Mouse (Mus musculus) heart, embryonic 13.5 days (tissue): Measurements from ENCODE around the gene Tmc7. TPM values are rescaled to one million over a fixed set of nuclear protein-coding genes. Genes with fewer than 3 reads are reported as not detected.
A peak's percentile ranks its signal among the peaks of the same experiment; 100 is the strongest.

Experiments used
- ATAC-seq: fragments of 200-750 bp; cut with Nextera tagmentation; 2 replicates; pipeline ENCODE4 v1.8.0; 2017; ENCODE audit warnings: moderate TSS enrichment; ENCODE audit not compliant: insufficient number of reproducible peaks, low FRiP score, low TSS enrichment; ENCODE audit errors: extremely low read depth
- H3K27ac ChIP-seq: fragments of 300-500 bp; sonication (generic); replicated peaks from 2 replicates; pipeline ENCODE4 v1.5.1; 2015; ENCODE audit warnings: moderate library complexity, mild to moderate bottlenecking, inconsistent platforms
- H3K27me3 ChIP-seq: fragments of 300-500 bp; sonication (generic); replicated peaks from 2 replicates; pipeline ENCODE4 v1.6.1; 2015; ENCODE audit warnings: mild to moderate bottlenecking, inconsistent platforms
- H3K36me3 ChIP-seq: fragments of 300-500 bp; sonication (generic); 2 replicates; pipeline ENCODE4 v1.6.1; 2015; ENCODE audit warnings: mild to moderate bottlenecking, inconsistent platforms
- H3K4me1 ChIP-seq: fragments of 300-500 bp; sonication (generic); 2 replicates; pipeline ENCODE4 v1.6.1; 2015; ENCODE audit warnings: inconsistent platforms
- H3K4me2 ChIP-seq: fragments of 300-500 bp; sonication (generic); 2 replicates; pipeline ENCODE4 v1.6.1; 2015; ENCODE audit warnings: inconsistent platforms, mild to moderate bottlenecking, moderate library complexity
- H3K4me3 ChIP-seq: fragments of 300-500 bp; sonication (generic); 2 replicates; pipeline ENCODE4 v1.5.1; 2015; ENCODE audit warnings: moderate library complexity, mild to moderate bottlenecking, inconsistent platforms
- H3K9ac ChIP-seq: fragments of 300-500 bp; sonication (generic); 2 replicates; pipeline ENCODE4 v1.6.1; 2015; ENCODE audit warnings: inconsistent platforms, mild to moderate bottlenecking, moderate library complexity
- H3K9me3 ChIP-seq: fragments of 300-500 bp; sonication (generic); 2 replicates; pipeline ENCODE4 v1.6.1; 2016; ENCODE audit warnings: inconsistent platforms
- WGBS: fragments of 180-500 bp; shearing (Covaris S2); methylation state at CpG from one replicate; pipeline ENCODE4 v1.1.7; 2015; ENCODE audit warnings: mixed read lengths; 5-methylcytosine and 5-hydroxymethylcytosine counted together
- polyA plus RNA-seq: library from polyadenylated mRNA; unstranded; fragments of >200 nt; fragmentation: Nextera tagmentation; extraction: Ambion mirVana; gene quantifications from 2 replicates; pipeline ENCODE4 v1.2.1, GENCODE M21; 2015

The Tmc7 gene
- polyA plus RNA-seq, 1 experiment from 2014 or later = 1.2 TPM

DNA sequence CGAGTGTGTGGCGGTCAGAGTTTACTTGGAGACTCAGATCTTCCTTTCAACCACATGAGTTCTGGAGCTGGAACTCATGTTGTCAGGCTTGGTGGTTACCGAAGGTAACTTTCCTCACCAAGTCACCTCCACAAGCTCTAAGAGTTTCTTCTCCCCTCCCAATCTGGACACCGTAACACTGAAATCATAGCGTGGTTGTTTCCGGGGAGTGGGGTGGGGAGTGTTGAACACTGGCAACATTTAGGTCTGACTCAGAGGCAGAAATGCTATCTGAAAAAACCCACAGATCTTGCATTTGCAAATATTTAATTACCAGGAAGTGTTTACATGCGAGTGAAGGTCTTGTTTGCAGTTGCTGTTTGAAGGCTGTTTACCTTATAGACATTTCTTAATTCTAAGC, 25.3 kb upstream of the Tmc7 start:
- no peak overlapping the region for H3K4me3 ChIP-seq
- no peak overlapping the region for H3K9ac ChIP-seq
- H3K4me2 ChIP-seq = no peak overlapping the region
- H3K27me3 ChIP-seq = peaks cover 29% of the 10 kb centered on the region
- no peak overlapping the region for H3K27ac ChIP-seq
- H3K36me3 ChIP-seq = no peaks in the 10 kb centered on the region
- 86% methylated on average over 7 of the region's 7 CpGs for WGBS
- ATAC-seq = no peak
- 0 out of 2 replicates have a peak, but pooled peaks cover 5% of the 10 kb centered on the region for H3K9me3 ChIP-seq
- no peaks in the 10 kb centered on the region for H3K4me1 ChIP-seq

DNA sequence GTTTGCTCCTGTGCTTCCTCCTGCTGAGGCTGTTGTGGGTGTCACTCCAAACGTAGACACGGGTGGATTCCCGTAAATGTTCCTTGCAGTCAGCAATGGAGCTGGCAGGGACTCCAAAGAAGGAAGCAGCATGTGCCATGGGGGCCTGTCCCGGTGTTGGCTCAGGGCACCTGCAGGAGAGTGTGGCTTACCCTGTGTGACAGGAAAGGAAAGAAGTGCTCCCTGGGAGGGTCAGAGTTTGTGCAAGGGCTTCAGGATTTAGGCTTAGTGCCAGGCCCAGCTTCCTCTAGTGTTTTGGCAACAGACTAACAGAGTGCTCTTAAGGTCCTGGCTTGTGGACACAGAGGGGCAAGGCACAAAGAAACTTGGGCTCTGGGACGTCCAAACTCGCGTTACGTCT, 20.3 kb upstream of the Tmc7 start:
- Histone ChIP-seq H3K9ac (no peak overlapping the region), H3K9me3 (0 out of 2 replicates have a peak, but pooled peaks cover 5% of the 10 kb centered on the region), H3K27ac (no peak overlapping the region), H3K4me3 (no peak overlapping the region), H3K4me1 (no peaks in the 10 kb centered on the region), H3K27me3 (peaks cover 26% of the 10 kb centered on the region), H3K4me2 (no peak overlapping the region), H3K36me3 (no peaks in the 10 kb centered on the region)
- ATAC-seq = no peak
- WGBS = 80% methylated on average over 8 of the region's 8 CpGs

DNA sequence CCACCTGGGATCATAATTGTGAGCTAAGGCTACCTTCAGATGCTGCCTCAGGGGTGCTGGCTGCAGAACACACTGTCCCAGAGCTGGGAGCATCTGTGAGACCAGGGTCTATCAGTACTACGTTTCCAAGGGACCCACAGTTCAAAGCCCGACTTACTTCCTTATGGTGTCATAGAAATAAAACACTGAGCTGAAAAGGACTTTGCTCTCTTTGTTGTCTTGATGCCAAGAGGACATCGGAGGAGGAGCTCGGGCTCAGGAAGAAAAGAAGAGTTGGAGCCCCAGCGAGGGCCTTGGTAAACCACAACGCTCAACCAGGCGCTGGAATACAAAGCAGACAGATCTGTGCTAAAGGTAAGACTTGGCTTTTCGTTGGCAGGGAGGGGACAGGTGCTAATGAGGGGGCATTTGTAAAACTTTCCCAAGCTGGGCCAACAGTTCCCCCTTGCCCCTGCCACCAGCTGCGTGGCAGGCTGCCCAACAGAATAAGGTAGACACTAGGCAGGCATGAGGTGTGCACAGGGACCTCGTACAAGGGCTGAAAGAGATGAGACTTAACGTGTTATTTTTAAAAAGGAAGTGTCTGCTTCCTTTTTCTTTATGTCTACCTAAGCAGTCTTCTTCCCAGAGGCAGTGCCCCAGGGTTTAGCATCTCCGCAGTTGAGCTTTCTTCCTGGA, 15.6 kb upstream of the Tmc7 start:
- no peaks in the 10 kb centered on the region for H3K9me3 ChIP-seq
- no peak for ATAC-seq
- H3K36me3 ChIP-seq = no peaks in the 10 kb centered on the region
- no peak overlapping the region for H3K9ac ChIP-seq
- peaks cover 5% of the 10 kb centered on the region; the same call in 1 of the 2 replicates for H3K4me1 ChIP-seq
- peaks cover 70% of the 10 kb centered on the region for H3K27me3 ChIP-seq
- no peak overlapping the region for H3K27ac ChIP-seq
- WGBS = 71% methylated on average over 12 of the region's 12 CpGs
- no peak overlapping the region for H3K4me3 ChIP-seq
- no peak overlapping the region for H3K4me2 ChIP-seq

DNA sequence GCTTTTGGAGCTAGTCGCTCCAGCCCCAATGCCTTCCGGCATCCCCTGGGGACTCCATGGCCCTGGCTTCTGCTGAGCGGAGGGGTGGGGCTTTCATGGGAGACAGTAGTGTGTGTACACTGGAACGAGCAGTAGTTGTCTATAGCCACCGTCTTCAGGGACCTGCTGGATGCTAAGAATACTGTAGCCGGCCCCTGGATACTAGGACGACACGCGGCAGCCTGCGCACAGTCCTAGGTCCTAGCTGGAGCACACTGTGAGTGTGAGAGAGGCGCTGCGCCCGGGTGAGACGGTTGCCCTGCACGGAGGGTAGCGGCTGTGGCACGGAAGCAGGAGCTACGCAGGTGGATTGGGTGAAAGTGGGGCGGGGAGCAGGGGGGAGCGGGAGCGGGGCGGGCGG, 12.7 kb upstream of the Tmc7 start, which contains the start of gene Tmc5:
Gene Tmc5, plus strand, starts transcription at position 97 of the 400 bp plus-strand sequence.
- Histone ChIP-seq H3K9me3 (no peaks in the 10 kb centered on the region), H3K9ac (peak within 1 kb of the TSS; percentile 40; the same call in 1 of the 2 replicates), H3K4me3 (peak within 1 kb of the TSS; percentile 35), H3K27me3 (peaks cover 95% of the 10 kb centered on the region), H3K36me3 (no peaks in the 10 kb centered on the region), H3K27ac (no peak within 1 kb of the TSS), H3K4me2 (peak within 1 kb of the TSS; percentile 63), H3K4me1 (peaks cover 23% of the 10 kb centered on the region)
- 7% methylated on average over 21 of the region's 23 CpGs for whole genome bisulfite sequencing
- no peak for ATAC-seq

DNA sequence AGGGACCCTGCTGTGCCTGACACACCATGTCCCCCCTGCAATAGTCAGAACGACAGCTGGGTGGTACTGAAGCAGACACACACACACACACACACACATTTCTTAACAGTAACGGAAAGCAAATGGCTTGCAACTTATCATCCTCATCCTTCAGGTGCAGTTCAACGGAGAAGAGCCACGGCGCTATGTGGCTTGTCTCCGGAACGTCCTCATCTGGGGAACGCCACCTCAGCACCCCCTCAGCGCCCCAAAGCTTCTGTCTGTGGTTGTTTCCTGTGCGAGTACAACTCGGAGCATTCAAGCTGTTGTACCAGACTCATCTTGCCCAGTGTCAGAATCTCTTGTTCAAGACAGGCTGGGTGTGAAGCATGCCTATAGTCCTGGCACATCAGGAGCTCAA, 11.7 kb upstream of the Tmc7 start:
- Histone ChIP-seq H3K36me3 (no peaks in the 10 kb centered on the region), H3K4me2 (no peak overlapping the region), H3K27me3 (peaks cover 97% of the 10 kb centered on the region), H3K9ac (no peak overlapping the region), H3K4me1 (peaks cover 23% of the 10 kb centered on the region), H3K27ac (no peak overlapping the region), H3K4me3 (no peak overlapping the region), H3K9me3 (no peaks in the 10 kb centered on the region)
- WGBS = 71% methylated on average over 11 of the region's 11 CpGs
- no peak for ATAC-seq

DNA sequence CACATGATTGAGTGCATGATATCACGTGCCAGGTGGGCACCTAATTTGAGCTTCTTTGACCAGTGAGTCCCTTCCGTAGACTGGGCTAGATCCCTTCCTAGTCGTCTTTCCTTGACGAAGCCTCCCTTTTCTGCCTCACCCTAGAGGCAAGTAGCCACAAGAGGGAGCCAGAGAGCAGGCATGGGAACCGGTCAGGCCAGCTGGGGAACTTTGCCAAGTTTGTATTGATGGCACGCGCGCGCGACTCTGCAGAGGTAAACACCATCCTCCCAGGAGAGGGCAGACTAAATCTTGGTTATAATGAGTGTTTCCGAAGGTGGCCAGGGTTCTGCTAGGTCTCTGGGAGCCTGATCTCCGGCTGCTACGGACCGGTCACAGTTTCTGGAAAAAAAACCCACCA, 10.7 kb upstream of the Tmc7 start:
- no peaks in the 10 kb centered on the region for H3K36me3 ChIP-seq
- no peaks in the 10 kb centered on the region for H3K9me3 ChIP-seq
- peaks cover 88% of the 10 kb centered on the region for H3K27me3 ChIP-seq
- 2% methylated on average over 14 of the region's 14 CpGs for WGBS
- H3K9ac ChIP-seq = 0 out of 2 replicates have a peak overlapping the region, but pooled peaks have one; percentile 24
- ATAC-seq = no peak
- H3K4me2 ChIP-seq = peak overlapping the region; percentile 59
- H3K4me3 ChIP-seq = peak overlapping the region; percentile 21; the same call in 1 of the 2 replicates
- H3K27ac ChIP-seq = no peak overlapping the region
- H3K4me1 ChIP-seq = peaks cover 23% of the 10 kb centered on the region

DNA sequence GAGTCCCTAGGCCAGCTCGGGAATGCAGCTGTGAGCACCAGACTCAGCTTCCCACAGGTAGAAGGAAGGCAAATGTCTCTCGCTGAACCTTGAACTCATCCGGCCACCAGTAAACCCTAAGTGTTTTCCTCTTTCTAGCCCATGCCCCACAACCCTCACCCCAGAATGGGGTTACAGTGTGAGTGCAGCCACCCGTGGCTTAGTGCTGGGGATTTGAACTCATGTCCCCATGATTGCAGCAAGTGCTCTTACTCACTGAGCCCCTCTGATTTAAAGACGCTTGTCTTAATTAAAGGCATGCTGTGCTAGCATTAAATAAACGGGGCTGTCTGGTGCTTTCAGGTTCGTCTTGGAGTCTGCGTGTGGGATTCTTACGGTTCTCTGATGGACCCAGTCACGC, 10.1 kb upstream of the Tmc7 start:
- Histone ChIP-seq H3K27ac (no peak overlapping the region), H3K9ac (no peak overlapping the region), H3K36me3 (no peaks in the 10 kb centered on the region), H3K9me3 (no peaks in the 10 kb centered on the region), H3K4me1 (peaks cover 23% of the 10 kb centered on the region), H3K27me3 (peaks cover 82% of the 10 kb centered on the region), H3K4me3 (peak overlapping the region; percentile 21; the same call in 1 of the 2 replicates), H3K4me2 (peak overlapping the region; percentile 59)
- ATAC-seq = no peak
- 24% methylated on average over 10 of the region's 10 CpGs for WGBS

DNA sequence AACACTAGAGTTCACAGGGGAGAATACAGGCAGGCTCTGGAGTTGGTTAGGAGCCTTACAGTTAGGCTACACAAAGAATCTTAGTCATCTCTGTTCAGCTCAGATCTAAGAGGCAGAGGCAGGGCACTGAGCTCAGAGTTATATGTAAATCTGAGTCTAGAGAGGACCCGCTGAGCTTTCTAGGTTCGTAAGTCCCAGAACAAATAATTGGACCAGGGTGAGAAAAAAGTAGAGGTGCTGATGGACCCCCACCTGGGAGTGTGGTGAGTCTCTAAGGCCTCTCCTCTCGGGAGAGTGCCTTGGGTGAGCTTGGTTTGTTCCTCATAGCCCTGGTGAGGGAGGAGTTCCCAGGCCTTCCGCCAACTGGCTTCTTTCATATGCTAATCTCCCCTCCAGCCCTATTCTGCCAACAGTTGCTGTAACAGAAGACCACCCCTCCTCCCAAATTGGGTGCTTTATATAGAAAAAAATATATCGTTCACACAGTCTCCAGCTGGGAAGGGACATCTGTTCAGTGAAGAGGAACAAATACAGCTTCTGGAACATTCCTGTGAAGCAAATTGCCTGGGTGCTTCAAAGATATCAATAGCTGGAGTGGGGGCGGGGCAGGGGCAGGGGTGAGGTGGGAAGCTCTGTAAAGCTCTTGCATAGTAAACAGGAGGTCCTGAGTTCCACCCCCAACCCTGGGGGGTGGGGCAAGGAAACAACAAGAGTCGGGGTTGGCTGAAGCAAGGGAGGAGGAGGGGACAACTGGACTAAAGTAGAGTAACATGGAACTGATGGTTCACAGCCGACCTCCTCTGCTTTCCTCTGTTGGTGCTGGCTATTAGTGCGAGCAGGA, 9.3 kb upstream of the Tmc7 start:
- H3K9ac ChIP-seq = peak overlapping the region; percentile 1; the same call in 1 of the 2 replicates
- no peaks in the 10 kb centered on the region for H3K36me3 ChIP-seq
- H3K4me2 ChIP-seq = no peak overlapping the region
- peaks cover 77% of the 10 kb centered on the region for H3K27me3 ChIP-seq
- no peak overlapping the region for H3K27ac ChIP-seq
- ATAC-seq = no peak
- 9% methylated on average over 9 of the region's 9 CpGs for WGBS
- no peak overlapping the region for H3K4me3 ChIP-seq
- peaks cover 23% of the 10 kb centered on the region for H3K4me1 ChIP-seq
- H3K9me3 ChIP-seq = no peaks in the 10 kb centered on the region

DNA sequence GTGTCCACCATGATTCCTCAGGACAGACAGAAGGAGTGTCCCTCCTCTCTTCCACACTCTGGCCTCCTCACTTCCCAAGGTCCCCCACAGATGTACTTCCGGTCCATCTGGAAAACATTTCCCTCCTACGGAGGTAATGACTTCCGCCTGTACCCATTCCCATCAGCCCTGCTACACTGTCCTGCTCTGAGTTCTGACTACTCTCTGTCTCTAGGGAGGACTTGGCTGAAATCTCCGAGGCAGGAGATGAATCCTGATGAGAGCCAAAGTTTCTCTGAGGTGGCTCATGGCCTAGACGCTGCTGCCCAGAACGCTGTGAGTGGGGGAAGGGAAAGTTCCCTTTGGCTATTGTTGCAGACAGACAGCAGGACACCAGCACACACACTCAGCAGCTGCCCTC, 7.6 kb upstream of the Tmc7 start:
- no peak overlapping the region for H3K9ac ChIP-seq
- no peak overlapping the region for H3K4me2 ChIP-seq
- peaks cover 20% of the 10 kb centered on the region for H3K4me1 ChIP-seq
- H3K9me3 ChIP-seq = no peaks in the 10 kb centered on the region
- H3K27me3 ChIP-seq = peaks cover 61% of the 10 kb centered on the region
- no peak for ATAC-seq
- H3K27ac ChIP-seq = no peak overlapping the region
- WGBS = 40% methylated on average over 6 of the region's 6 CpGs
- no peaks in the 10 kb centered on the region for H3K36me3 ChIP-seq
- no peak overlapping the region for H3K4me3 ChIP-seq

DNA sequence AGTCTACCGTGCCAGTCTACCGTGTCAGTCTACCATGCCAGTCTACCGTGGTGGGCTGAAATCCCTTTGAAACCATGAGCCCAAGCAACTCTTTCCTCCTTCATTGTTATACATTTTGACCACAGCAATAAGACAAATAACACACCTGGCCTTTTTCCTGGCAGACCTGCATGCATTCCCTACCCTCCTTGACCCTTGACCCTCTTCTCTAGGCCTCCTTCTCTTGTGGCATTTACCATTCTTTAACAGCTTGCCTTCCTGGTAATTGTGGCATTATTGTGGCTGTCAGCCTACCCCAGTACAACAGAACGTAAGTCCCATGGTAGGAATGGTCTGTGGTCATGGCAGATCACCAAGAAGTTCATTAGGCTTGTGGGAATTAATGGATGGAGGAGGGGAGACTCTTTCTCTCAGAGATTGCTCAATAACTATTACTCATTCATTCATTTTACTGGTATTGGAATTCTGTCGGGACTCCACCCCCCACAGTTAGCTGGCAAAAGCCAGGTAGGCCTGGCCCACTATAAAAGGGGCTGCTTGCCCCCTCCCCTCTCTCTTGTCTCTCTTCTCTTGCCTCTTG, 6.3 kb upstream of the Tmc7 start:
- Histone ChIP-seq H3K4me3 (no peak overlapping the region), H3K4me1 (peaks cover 19% of the 10 kb centered on the region; the same call in 1 of the 2 replicates), H3K9ac (no peak overlapping the region), H3K27me3 (peaks cover 48% of the 10 kb centered on the region), H3K36me3 (no peaks in the 10 kb centered on the region), H3K9me3 (no peaks in the 10 kb centered on the region), H3K4me2 (no peak overlapping the region), H3K27ac (no peak overlapping the region)
- WGBS = 84% methylated on average over 5 of the region's 5 CpGs
- ATAC-seq = no peak

DNA sequence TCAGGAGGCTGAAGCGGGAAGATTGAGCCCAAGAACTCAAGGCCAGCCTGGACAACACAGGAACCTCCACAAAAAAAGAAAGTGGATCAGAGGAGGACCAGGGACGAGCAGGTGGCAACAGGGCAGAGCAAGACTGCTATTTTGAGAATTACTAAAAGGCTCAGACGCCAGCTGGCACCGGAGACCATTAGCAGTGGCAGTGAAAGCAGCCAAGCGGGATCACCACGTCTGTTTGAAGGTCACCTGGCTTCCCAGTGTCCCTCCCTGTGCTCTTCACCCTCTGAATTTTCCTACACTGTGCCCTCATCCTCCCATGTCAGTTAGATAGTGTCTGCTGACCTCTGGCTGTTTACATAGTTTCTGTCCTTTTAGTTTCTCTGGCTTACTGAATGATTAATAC, 1.3 kb upstream of the Tmc7 start:
- no peaks in the 10 kb centered on the region for H3K9me3 ChIP-seq
- H3K27me3 ChIP-seq = peaks cover 23% of the 10 kb centered on the region
- H3K4me1 ChIP-seq = peaks cover 11% of the 10 kb centered on the region
- 56% methylated on average over 6 of the region's 6 CpGs for WGBS
- no peak overlapping the region for H3K9ac ChIP-seq
- no peak overlapping the region for H3K4me3 ChIP-seq
- H3K27ac ChIP-seq = no peak overlapping the region
- no peak for ATAC-seq
- H3K4me2 ChIP-seq = no peak overlapping the region
- H3K36me3 ChIP-seq = no peaks in the 10 kb centered on the region
